Mouse (Mus musculus): ENCODE data around the gene Myt1l. TPM values are rescaled to one million over a fixed set of nuclear protein-coding genes. Genes with fewer than 3 reads are reported as not detected.

Myt1l gene
- total and polyA plus RNA-seq, 2 experiments from 2014 or later, result 0.34 TPM; not detected in 1

DNA sequence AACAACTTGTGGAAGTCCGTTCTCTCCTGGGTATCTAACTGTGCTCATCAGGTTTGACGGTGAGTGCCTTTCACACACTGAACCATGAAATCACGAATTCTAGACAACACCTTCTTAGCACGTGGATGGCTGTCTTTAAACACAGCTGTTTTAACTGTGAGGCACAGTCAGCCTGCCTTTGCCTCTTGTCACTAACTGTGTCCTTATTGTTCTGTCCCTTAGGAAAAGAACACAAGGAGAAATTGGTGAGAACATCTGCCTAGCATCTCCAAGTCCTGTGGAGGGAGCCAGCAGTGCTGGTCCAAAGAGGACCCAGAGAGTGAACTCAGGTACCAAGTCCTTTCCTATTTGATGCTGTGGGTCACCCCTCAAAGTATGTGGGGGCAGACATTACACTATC lies 115.9 kb downstream of the Myt1l start:
- no peak for DNase-seq (ENCODE audit: low spot score)
- Histone ChIP-seq H3K27ac (ENCODE audit: low read depth) (no peak overlapping the region), H3K36me3 (replicated peaks; ENCODE audit: control insufficient read depth, insufficient read depth, low read length) (no peaks in the 10 kb centered on the region), H3K4me3 (ENCODE audit: low read depth, low read length) (no peak overlapping the region), H3K4me1 (ENCODE audit: control insufficient read depth, insufficient read depth) (no peaks in the 10 kb centered on the region), H3K4me2 (ENCODE audit: low read depth, low read length) (no peak overlapping the region), H3K27me3 (ENCODE audit: control insufficient read depth, insufficient read depth, low read length) (no peaks in the 10 kb centered on the region), H3K9ac (replicated peaks; ENCODE audit: low read depth, low read length) (no peak overlapping the region), H3K9me3 (replicated peaks; ENCODE audit: control insufficient read depth, low read length) (no peaks in the 10 kb centered on the region)
- ATAC-seq (ENCODE audit: insufficient read depth, low read depth), result no peak
- TF ChIP-seq EP300 (IDR thresholded peaks at IDR 0.05; ENCODE audit: low read depth) (no peak), CTCF (IDR thresholded peaks at IDR 0.05; ENCODE audit: low read depth) (no peak)
- WGBS, result 76% methylated on average over 4 of the region's 4 CpGs

DNA sequence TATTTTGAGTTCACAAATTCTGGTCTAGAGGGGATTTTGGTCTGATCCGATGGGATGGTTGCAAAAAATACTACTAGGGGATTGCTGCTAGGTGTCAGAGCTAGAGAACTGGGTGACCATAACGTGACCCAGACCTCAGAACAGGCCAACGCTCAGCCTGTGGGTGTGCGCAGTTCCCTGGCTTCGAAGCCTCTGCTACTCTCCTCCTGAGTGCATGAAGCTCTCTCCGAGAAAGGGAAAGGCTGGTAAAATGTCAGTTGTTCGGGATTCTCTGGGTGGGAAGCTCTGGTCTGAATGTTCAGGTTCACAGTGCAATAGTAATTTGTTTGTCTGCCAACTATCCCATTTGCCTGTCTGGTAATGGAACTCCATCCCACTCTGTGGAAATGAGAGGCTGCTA lies 116.5 kb downstream of the Myt1l start:
- H3K9me3 ChIP-seq (replicated peaks; ENCODE audit: control insufficient read depth, low read length), result no peaks in the 10 kb centered on the region
- no peak overlapping the region for H3K9ac ChIP-seq (replicated peaks; ENCODE audit: low read depth, low read length)
- no peaks in the 10 kb centered on the region for H3K4me1 ChIP-seq (ENCODE audit: control insufficient read depth, insufficient read depth)
- no peaks in the 10 kb centered on the region for H3K27me3 ChIP-seq (ENCODE audit: control insufficient read depth, insufficient read depth, low read length)
- WGBS, result 81% methylated on average over 7 of the region's 7 CpGs
- no peak overlapping the region for H3K4me3 ChIP-seq (ENCODE audit: low read depth, low read length)
- H3K36me3 ChIP-seq (replicated peaks; ENCODE audit: control insufficient read depth, insufficient read depth, low read length), result no peaks in the 10 kb centered on the region
- TF ChIP-seq EP300 (IDR thresholded peaks at IDR 0.05; ENCODE audit: low read depth), result no peak
- TF ChIP-seq CTCF (IDR thresholded peaks at IDR 0.05; ENCODE audit: low read depth), result no peak
- ATAC-seq (ENCODE audit: insufficient read depth, low read depth) (no peak), DNase-seq (ENCODE audit: low spot score) (no peak)
- no peak overlapping the region for H3K4me2 ChIP-seq (ENCODE audit: low read depth, low read length)
- H3K27ac ChIP-seq (ENCODE audit: low read depth), result no peak overlapping the region

DNA sequence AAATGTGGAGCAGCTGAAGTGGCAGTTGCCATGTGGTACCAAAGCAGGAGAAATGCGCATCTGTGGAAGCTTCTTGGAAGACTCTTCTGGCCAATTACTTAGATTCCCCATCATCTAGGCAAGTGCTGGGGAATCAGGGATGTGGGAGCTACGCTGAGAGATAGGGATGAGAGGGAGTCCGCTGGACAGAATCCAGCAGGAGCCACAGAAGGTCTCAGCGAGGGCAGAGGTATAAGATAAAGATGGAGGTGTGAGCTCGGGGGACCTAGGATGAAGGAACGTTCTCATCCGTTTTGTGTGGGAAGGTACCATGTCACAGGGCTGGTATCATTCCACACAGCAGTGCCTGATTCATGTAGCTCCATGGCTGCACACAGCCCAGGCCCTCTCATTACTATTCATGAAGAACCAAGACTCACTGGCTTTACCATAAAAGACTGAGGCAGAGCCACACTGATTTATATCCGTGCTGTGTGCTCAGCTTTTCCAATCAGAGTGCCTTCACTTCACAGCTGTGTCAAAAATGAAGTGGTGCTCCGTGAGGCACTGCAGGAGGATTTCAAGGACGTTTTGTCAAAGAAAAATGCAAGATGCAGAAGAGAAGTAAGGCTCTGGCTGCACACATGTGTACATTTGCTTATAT lies 121.4 kb downstream of the Myt1l start:
- H3K27me3 ChIP-seq (ENCODE audit: control insufficient read depth, insufficient read depth, low read length), result no peaks in the 10 kb centered on the region
- H3K4me1 ChIP-seq (ENCODE audit: control insufficient read depth, insufficient read depth), result no peaks in the 10 kb centered on the region
- DNase-seq (ENCODE audit: low spot score), result no peak
- no peak overlapping the region for H3K4me2 ChIP-seq (ENCODE audit: low read depth, low read length)
- WGBS, result 48% methylated on average over 10 of the region's 10 CpGs
- no peak overlapping the region for H3K27ac ChIP-seq (ENCODE audit: low read depth)
- ATAC-seq (ENCODE audit: insufficient read depth, low read depth), result no peak
- H3K36me3 ChIP-seq (replicated peaks; ENCODE audit: control insufficient read depth, insufficient read depth, low read length), result no peaks in the 10 kb centered on the region
- no peak overlapping the region for H3K4me3 ChIP-seq (ENCODE audit: low read depth, low read length)
- H3K9ac ChIP-seq (replicated peaks; ENCODE audit: low read depth, low read length), result no peak overlapping the region
- TF ChIP-seq EP300 (IDR thresholded peaks at IDR 0.05; ENCODE audit: low read depth), result no peak
- TF ChIP-seq CTCF (IDR thresholded peaks at IDR 0.05; ENCODE audit: low read depth), result no peak
- H3K9me3 ChIP-seq (replicated peaks; ENCODE audit: control insufficient read depth, low read length), result no peaks in the 10 kb centered on the region

DNA sequence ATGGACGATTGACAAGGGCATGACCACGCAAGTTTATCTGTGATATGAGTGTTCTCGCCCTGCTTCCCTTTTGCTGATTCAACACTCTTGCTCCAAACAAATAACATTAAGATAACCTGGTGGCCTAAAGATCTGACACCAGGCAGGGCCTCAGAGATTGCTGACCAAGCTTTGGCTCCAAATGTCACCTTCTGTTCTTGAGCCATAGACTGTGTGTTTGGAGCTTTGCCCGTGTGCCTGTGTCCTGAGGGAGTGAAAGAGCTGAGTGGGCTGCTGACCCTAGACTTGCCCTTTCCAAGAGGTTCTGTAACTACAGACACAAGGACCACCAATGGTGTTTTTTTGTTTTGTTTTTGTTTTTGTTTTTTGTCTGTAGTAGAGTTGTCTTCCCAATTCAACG lies 124.3 kb downstream of the Myt1l start:
- ATAC-seq (ENCODE audit: insufficient read depth, low read depth), result no peak

DNA sequence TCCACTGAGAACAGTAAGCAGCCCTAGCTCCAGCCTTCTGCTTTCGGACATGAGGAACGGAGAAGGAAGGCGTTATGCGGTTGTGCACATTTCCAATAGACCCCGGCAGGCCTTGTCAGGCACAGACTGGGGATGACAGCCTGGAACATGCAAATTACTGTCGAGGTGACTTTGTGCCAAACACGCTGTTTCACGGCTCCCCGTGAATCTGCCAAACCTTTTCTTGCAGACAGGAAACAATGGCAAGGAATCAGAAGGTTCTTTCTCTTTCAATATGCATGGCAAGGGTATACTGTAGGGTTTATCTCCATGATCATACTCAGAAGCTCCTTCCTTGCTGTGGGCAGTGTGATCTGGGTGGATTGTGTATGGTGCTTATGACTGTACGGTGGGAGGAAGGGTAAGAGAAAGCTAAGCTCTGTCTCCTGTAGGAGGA lies 127.0 kb downstream of the Myt1l start:
- no peak overlapping the region for H3K4me3 ChIP-seq (ENCODE audit: low read depth, low read length)
- H3K9me3 ChIP-seq (replicated peaks; ENCODE audit: control insufficient read depth, low read length), result no peaks in the 10 kb centered on the region
- H3K27ac ChIP-seq (ENCODE audit: low read depth), result no peak overlapping the region
- H3K27me3 ChIP-seq (ENCODE audit: control insufficient read depth, insufficient read depth, low read length), result no peaks in the 10 kb centered on the region
- H3K4me1 ChIP-seq (ENCODE audit: control insufficient read depth, insufficient read depth), result no peaks in the 10 kb centered on the region
- no peak for DNase-seq (ENCODE audit: low spot score)
- no peak for ATAC-seq (ENCODE audit: insufficient read depth, low read depth)
- no peak overlapping the region for H3K9ac ChIP-seq (replicated peaks; ENCODE audit: low read depth, low read length)
- H3K4me2 ChIP-seq (ENCODE audit: low read depth, low read length), result no peak overlapping the region
- 89% methylated on average over 10 of the region's 10 CpGs for WGBS
- no peaks in the 10 kb centered on the region for H3K36me3 ChIP-seq (replicated peaks; ENCODE audit: control insufficient read depth, insufficient read depth, low read length)
- TF ChIP-seq EP300 (IDR thresholded peaks at IDR 0.05; ENCODE audit: low read depth) (no peak), CTCF (IDR thresholded peaks at IDR 0.05; ENCODE audit: low read depth) (no peak)

More for the DNA sequence above, 124.3 kb downstream of the Myt1l start:
- Histone ChIP-seq H3K36me3 (replicated peaks; ENCODE audit: control insufficient read depth, insufficient read depth, low read length) (no peaks in the 10 kb centered on the region), H3K4me3 (ENCODE audit: low read depth, low read length) (no peak overlapping the region), H3K27ac (ENCODE audit: low read depth) (no peak overlapping the region), H3K4me1 (ENCODE audit: control insufficient read depth, insufficient read depth) (no peaks in the 10 kb centered on the region), H3K27me3 (ENCODE audit: control insufficient read depth, insufficient read depth, low read length) (no peaks in the 10 kb centered on the region), H3K4me2 (ENCODE audit: low read depth, low read length) (no peak overlapping the region), H3K9me3 (replicated peaks; ENCODE audit: control insufficient read depth, low read length) (no peaks in the 10 kb centered on the region), H3K9ac (replicated peaks; ENCODE audit: low read depth, low read length) (no peak overlapping the region)
- TF ChIP-seq CTCF (IDR thresholded peaks at IDR 0.05; ENCODE audit: low read depth), result no peak
- TF ChIP-seq EP300 (IDR thresholded peaks at IDR 0.05; ENCODE audit: low read depth), result no peak
- no peak for DNase-seq (ENCODE audit: low spot score)
- 54% methylated on average over 5 of the region's 5 CpGs for WGBS

DNA sequence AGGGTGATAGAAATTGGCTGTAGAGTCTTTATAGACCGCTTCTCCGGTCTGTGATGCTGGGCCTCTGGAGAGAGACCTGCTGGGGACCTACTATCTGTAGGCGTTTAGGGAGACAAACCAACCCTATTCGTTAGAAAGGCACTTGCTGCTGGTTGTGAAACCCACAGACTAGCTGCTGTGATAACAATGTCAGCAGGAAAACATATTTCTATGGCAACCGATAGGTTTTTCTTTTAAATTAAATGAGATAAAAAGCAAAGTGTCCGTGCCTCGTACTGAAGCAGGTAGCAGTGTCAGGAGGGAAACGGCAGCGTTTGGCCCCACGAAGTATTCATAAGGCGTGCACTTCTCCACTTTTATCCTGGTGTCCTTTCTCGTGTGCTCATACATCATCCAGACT lies 127.5 kb downstream of the Myt1l start:
- Histone ChIP-seq H3K9me3 (replicated peaks; ENCODE audit: control insufficient read depth, low read length) (no peaks in the 10 kb centered on the region), H3K27ac (ENCODE audit: low read depth) (no peak overlapping the region), H3K27me3 (ENCODE audit: control insufficient read depth, insufficient read depth, low read length) (no peaks in the 10 kb centered on the region), H3K4me3 (ENCODE audit: low read depth, low read length) (no peak overlapping the region), H3K9ac (replicated peaks; ENCODE audit: low read depth, low read length) (no peak overlapping the region), H3K4me1 (ENCODE audit: control insufficient read depth, insufficient read depth) (no peaks in the 10 kb centered on the region), H3K4me2 (ENCODE audit: low read depth, low read length) (no peak overlapping the region), H3K36me3 (replicated peaks; ENCODE audit: control insufficient read depth, insufficient read depth, low read length) (no peaks in the 10 kb centered on the region)
- no peak for TF ChIP-seq EP300 (IDR thresholded peaks at IDR 0.05; ENCODE audit: low read depth)
- DNase-seq (ENCODE audit: low spot score) (no peak), ATAC-seq (ENCODE audit: insufficient read depth, low read depth) (no peak)
- WGBS, result 48% methylated on average over 12 of the region's 12 CpGs

Data from heart, postnatal 0 days (tissue).